Mouse (Mus musculus) megakaryocyte, embryonic 14.5 days (primary cell): ENCODE results near the gene Rps2.
"Not testable (repeated sequence)": the region's sequence is repeated elsewhere in the genome, so short reads cannot be mapped to it uniquely, and the experiment has no call there.

ENCODE experiments used
- FLI1 ChIP-seq: IDR thresholded peaks from 2 replicates; pipeline ENCODE4 v1.6.1; 2012; ENCODE audit warnings: low read length, inconsistent platforms, mixed read lengths
- GATA1 ChIP-seq: IDR thresholded peaks from 3 replicates; pipeline ENCODE4 v1.6.1; 2012; ENCODE audit warnings: mixed read lengths, low read length, inconsistent platforms, borderline replicate concordance

DNA sequence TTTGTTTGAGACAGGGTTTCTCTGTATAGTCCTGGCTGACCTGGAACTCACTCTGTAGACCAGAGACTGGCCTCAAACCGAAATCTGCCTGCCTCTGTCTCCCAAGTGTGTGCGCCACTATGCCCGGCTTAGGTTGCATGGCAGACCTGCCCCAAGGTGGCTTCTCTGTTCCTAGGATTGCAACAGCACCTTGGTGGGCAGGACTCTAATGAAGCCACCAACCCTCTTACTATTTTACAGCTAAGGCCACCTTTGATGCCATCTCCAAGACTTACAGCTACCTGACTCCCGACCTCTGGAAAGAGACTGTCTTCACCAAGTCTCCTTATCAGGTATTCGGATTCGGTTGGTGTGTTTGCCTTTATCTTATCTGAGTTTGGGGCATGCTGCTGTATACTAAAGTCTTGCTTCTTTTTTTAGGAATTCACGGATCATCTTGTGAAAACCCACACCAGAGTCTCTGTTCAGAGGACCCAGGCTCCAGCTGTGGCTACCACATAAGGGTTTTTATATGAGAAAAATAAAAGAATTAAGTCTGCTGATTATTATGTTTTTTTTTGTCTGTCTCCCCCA is 3.6 kb downstream of the Rps2 start:
- not testable (repeated sequence) for TF ChIP-seq GATA1, FLI1
